Mouse (Mus musculus): Measurements from ENCODE around the gene Acss2.
"Not testable (repeated sequence)": the region's sequence is repeated elsewhere in the genome, so short reads cannot be mapped to it uniquely, and the experiment has no call there.

Gene Acss2

DNA sequence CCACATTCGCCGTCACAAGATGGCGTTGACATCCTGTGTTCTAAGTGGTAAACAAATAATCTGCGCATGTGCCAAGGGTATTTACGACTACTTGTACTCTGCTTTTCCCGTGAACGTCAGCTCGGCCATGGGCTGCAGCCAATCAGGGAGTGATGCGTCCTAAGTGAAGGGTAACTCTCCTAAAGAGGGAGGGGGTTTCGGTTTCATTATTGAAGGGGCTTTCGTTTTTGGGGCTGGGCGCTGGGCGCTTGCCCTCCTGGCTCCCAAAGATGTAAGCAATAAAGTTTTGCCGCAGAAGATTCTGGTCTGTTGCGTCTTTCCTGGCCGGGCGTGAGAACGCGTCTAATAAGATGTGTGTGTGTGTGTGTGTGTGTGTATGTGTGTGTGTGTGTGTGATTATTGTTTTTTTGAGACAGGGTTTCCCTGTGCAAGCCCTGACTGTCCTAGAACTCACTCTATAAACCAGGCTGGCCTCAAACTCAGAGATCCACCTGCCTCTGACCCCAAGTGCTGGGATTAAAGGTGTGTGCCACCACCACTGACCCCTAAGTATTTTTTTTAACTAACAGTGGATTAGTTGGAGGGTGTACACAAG is 20.8 kb downstream of the Acss2 start:
- DNase-seq (ENCODE audit: low spot score) = not testable (repeated sequence)

GRCm38 (mm10) chr2:155539696-155540095 is 21.9 kb downstream of the Acss2 start:
- DNase-seq (ENCODE audit: low spot score) = no peak

- DNase-seq (ENCODE audit: low spot score) = no peak
Observed at GRCm38 (mm10) chr2:155540822-155541458, 23.2 kb downstream of the Acss2 start.

DNA sequence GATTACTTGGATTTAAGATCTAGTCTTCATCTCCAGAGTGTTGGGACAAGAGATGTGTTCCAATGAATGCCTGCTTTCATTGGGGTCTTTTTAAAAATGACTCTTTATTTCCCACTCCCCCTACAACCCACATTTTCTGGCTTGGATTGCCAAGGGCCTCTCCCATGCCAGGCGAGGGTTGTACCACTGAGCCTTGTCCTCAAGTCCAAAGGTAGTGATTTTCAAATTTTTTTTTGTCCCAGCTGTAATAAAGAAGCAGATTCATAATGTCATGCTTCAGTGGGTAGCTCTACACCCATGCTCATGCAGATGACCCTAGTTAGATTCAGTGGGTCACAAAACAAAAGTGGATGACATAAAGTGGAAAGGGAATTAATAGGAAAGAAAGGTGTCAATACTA is 29.2 kb downstream of the Acss2 start:
- no peak for DNase-seq (ENCODE audit: low spot score)

GRCm38 (mm10) chr2:155552336-155552735 is 34.6 kb downstream of the Acss2 start:
- no peak for DNase-seq (ENCODE audit: low spot score)

GRCm38 (mm10) chr2:155552949-155553354 is 35.2 kb downstream of the Acss2 start:
- no peak for DNase-seq (ENCODE audit: low spot score)

DNA sequence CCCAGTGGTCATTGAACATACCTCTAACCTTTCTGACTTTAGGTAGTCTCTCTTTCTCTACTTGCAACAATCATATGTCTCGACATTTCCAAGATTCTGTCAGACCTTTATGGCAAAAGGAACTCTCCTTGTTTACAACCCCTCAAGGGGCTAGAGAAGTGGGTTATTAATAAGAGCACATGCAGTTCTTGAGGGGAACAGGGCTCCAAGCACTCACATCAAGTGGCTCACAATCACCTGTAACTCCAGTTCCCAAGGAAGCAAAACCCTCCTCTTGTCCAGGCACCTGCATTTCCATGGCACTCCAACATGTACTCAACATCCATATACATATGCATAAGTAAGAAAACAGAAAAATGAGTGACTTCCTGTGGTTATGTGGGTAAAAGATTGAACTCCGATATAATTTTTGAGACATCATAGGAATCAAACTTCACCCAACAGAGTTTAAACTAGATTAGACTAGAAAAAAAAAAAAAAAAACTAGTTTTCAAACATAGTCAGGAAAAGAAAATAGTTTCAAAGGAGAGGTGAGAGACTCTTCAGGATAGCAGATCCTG is 36.8 kb downstream of the Acss2 start:
- DNase-seq (ENCODE audit: low spot score) = no peak

DNA sequence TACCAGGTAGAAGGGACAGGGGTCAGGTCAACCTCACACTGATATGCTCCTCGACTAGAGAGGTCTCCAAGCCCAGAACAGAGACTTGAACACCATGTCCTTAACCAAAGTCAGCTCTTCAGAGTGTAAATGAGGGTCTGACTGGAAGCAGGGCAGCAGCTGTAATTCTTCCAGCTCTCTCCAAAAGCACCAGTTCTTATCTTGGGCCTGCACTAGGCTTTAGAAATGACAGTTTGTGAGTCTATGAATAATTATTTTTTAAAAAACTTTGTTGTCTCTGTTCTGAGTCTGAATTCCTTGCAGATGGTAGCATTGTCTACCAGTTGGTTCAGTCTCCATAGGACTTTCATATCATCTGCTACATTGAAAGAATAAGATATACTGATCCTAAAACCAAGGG is 44.5 kb downstream of the Acss2 start:
- no peak for DNase-seq (ENCODE audit: low spot score)

DNA sequence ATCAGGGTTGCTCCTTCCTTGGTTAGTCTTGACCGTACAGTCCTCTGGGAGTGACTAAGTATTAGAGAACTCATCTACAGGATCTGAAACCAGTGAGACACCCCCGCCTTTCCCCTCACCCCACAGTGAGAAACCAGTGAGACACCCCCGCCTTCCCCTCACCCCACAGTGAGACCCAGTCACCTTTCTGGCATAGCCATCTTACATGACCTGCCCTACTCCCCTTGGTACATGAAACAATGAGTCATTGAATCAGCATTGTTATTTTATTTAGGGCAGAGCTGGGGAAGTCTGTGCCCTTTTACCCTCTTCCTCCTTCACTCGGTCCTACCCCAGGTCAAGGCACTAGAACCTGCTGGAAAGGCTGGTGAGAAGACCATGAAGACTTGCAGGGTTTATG is 45.2 kb downstream of the Acss2 start:
- no peak for DNase-seq (ENCODE audit: low spot score)

- DNase-seq (ENCODE audit: low spot score) = no peak
Observed at GRCm38 (mm10) chr2:155567751-155568150, 50.0 kb downstream of the Acss2 start.

GRCm38 (mm10) chr2:155569223-155569807 is 51.6 kb downstream of the Acss2 start:
- DNase-seq (ENCODE audit: low spot score) = no peak

- no peak for DNase-seq (ENCODE audit: low spot score)
Observed at GRCm38 (mm10) chr2:155573001-155573400, 55.3 kb downstream of the Acss2 start.

DNA sequence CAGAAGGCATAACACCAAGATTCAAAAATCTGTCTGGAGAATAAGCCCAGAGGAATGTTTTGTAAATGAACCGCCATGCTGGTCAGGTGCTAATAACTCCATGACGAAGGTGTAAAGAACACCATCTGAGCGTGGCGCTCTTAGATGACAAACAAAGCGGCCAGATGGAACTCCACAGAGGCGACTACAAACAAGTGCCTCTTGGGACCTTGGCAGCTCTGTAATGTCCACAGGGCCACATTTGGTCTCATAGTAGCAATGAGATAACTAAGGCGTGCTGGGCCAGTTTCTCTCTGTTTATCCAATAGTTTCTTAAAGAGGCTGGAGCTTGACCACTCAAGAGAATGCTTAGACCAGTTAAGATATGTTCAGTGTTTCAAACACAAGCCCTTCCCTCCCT is 56.2 kb downstream of the Acss2 start:
- no peak for DNase-seq (ENCODE audit: low spot score)

DNA sequence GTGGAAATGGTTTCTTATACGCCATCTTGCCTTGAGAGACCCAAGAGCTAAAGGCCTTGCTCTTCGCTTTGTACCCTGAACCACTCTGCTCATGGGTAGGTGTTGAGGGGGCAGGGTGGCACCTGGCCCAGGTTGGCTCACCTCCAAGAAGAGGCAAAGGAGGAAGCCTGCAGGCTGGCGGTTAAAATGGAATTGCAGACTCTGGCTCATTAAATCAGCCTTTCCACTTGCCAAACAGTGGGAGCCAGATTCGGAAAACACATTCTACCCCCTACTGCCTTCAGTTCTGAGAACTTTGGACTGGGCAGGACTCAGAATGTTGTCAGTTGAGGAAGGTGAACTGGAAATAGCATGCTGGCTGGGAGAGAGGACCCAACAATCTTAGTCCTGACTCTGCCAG is 57.0 kb downstream of the Acss2 start:
- no peak for DNase-seq (ENCODE audit: low spot score)

GRCm38 (mm10) chr2:155576656-155577055 is 58.9 kb downstream of the Acss2 start:
- DNase-seq (ENCODE audit: low spot score) = no peak

- DNase-seq (ENCODE audit: low spot score) = no peak
Observed at GRCm38 (mm10) chr2:155580331-155580730, 62.6 kb downstream of the Acss2 start.

DNA sequence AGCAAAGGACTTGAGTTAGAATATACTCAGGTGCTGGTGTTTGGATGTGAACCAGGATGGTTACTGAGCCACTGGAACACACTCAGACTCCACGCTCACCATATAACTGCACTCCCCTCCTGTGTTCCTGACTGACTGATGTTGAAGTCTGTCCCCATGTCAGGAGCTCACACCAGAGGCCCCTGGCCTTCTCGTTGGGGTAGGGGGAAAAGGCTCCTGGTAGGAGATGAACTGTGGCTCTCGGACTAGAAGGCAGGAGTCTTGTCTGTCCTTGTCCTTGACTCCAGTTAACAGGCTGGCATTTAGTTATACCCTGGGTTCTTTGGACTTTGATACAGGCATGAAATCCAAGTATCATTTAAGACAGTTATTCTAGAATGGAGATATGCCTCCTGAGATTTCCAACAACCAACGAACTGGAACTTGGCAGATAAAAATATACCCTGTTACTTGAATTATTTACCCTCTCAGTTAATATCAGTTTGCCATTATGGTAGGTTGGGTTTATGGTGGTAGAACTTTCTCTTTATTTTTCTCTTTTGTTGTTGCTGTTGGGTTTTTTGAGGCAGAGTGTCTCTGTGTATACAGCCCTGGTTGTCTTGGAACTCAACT is 64.7 kb downstream of the Acss2 start:
- DNase-seq (ENCODE audit: low spot score) = no peak

DNA sequence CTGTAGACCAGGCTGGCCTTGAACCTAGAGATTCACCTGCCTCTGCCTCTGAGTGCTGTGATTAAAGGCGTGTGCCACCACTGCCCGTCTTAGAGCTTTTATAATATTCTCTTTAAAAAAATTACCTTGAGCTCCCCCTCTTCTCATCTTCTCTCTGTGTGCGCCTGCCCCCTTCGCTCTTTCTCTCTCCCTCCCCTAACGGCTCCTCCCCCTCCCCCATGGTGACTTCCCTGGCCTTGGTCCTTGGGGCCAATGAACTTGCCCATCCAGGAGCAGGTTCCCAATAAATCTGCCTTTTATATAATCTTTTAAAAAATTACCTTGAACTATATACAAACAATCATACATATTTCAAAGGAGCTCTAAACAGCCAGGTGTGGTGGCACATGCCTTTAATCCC is 65.2 kb downstream of the Acss2 start:
- no peak for DNase-seq (ENCODE audit: low spot score)

GRCm38 (mm10) chr2:155583927-155584530 is 66.3 kb downstream of the Acss2 start:
- DNase-seq (ENCODE audit: low spot score) = peak; percentile 58

GRCm38 (mm10) chr2:155585082-155585481 is 67.3 kb downstream of the Acss2 start:
- no peak for DNase-seq (ENCODE audit: low spot score)

- DNase-seq (ENCODE audit: low spot score) = no peak
Observed at GRCm38 (mm10) chr2:155585486-155585885, 67.7 kb downstream of the Acss2 start.

GRCm38 (mm10) chr2:155588136-155588535 is 70.4 kb downstream of the Acss2 start:
- no peak for DNase-seq (ENCODE audit: low spot score)

- DNase-seq (ENCODE audit: low spot score) = no peak
Observed at GRCm38 (mm10) chr2:155589521-155589920, 71.8 kb downstream of the Acss2 start.

Data from urinary bladder, postnatal 14 days (tissue).